Mouse (Mus musculus): ENCODE measurements around the gene Hmmr.

Hmmr gene

GRCm38 (mm10) chr11:40694311-40695087 is 38.7 kb downstream of the Hmmr start:
- DNase-seq (ENCODE audit: low spot score in 2 of 2), result peak; percentile 77 to 79

- DNase-seq (ENCODE audit: low spot score in 2 of 2), result peak; percentile 47 to 52
Observed at GRCm38 (mm10) chr11:40693366-40693951, 39.8 kb downstream of the Hmmr start.

GRCm38 (mm10) chr11:40692511-40693365 is 40.5 kb downstream of the Hmmr start:
- peak; percentile 95 to 96 for DNase-seq (ENCODE audit: low spot score in 2 of 2)

GRCm38 (mm10) chr11:40692101-40692509 is 41.1 kb downstream of the Hmmr start:
- no peak for DNase-seq (ENCODE audit: low spot score in 2 of 2)

GRCm38 (mm10) chr11:40690444-40691127 is 42.6 kb downstream of the Hmmr start:
- DNase-seq (ENCODE audit: low spot score in 2 of 2), result peak in 1 of 2 experiments; percentile 28

GRCm38 (mm10) chr11:40683295-40683694 is 49.9 kb downstream of the Hmmr start:
- DNase-seq (ENCODE audit: low spot score in 2 of 2), result no peak

GRCm38 (mm10) chr11:40682456-40682855 is 50.8 kb downstream of the Hmmr start:
- DNase-seq (ENCODE audit: low spot score in 2 of 2), result no peak

GRCm38 (mm10) chr11:40677169-40677568 is 56.1 kb downstream of the Hmmr start:
- no peak for DNase-seq (ENCODE audit: low spot score in 2 of 2)

- no peak for DNase-seq (ENCODE audit: low spot score in 2 of 2)
Observed at GRCm38 (mm10) chr11:40675014-40675730, 58.0 kb downstream of the Hmmr start.

All from heart, adult 9 months (tissue).